8 mouse cellular contexts compared by ENCODE assay signal in genomic region chr2:158852579-158852978, GRCm38 (mm10). TPM values are rescaled to one million over a fixed set of nuclear protein-coding genes. Genes with fewer than 3 reads are reported as not detected.
A peak's percentile ranks its signal among the peaks of the same experiment; 100 is the strongest.
DNase-seq lines count a peak whose midpoint lies in the region; ATAC-seq lines count a peak whose summit lies in the region.

No protein-coding gene starts in this region.

- intact Hi-C loops in left cerebral cortex, postnatal 36 days (cut with DNase I): no loop called here

- H3K4me2 ChIP-seq in hindbrain, embryonic 13.5 days: no peak overlapping the region

- WGBS in hindbrain, embryonic 10.5 days: 38% methylated on average over 2 of the region's 2 CpGs
- 34% methylated on average over 2 of the region's 2 CpGs for WGBS in hindbrain, embryonic 13.5 days

- peak; percentile 53 for DNase-seq in hindbrain, embryonic 10.5 days (ENCODE audit: low spot score)
- peak; percentile 39 for DNase-seq in urinary bladder, postnatal 25 days (ENCODE audit: low spot score)
- no peak for DNase-seq in urinary bladder, postnatal 36 days (ENCODE audit: low spot score in 2 of 2)
- peak; percentile 8 for DNase-seq in c-Kit-positive CD71-positive TER-119-negative erythroid progenitor cells, embryonic 14.5 days (ENCODE audit: low read depth)
- DNase-seq in left cerebral cortex, postnatal 36 days (ENCODE audit: low spot score in 2 of 2): peak; percentile 35 to 40
- peak; percentile 21 for DNase-seq in skeletal muscle tissue, adult 2 months (ENCODE audit: low read depth, low spot score)
- DNase-seq in urinary bladder, adult 18-20 months (ENCODE audit: low spot score in 2 of 2): no peak

- H3K36me3 ChIP-seq in hindbrain, embryonic 10.5 days: peaks cover 77% of the 10 kb centered on the region
- H3K36me3 ChIP-seq in hindbrain, embryonic 13.5 days: peaks cover 49% of the 10 kb centered on the region

- no peak for ATAC-seq in hindbrain, embryonic 13.5 days (ENCODE audit: low FRiP score)

- H3K27ac ChIP-seq in hindbrain, embryonic 10.5 days: no peak overlapping the region
- no peak overlapping the region for H3K27ac ChIP-seq in hindbrain, embryonic 13.5 days

- no peaks in the 10 kb centered on the region for H3K9me3 ChIP-seq in hindbrain, embryonic 10.5 days
- H3K9me3 ChIP-seq in hindbrain, embryonic 13.5 days: no peaks in the 10 kb centered on the region

- no peak overlapping the region for H3K9ac ChIP-seq in hindbrain, embryonic 13.5 days

- no peaks in the 10 kb centered on the region for H3K4me1 ChIP-seq in hindbrain, embryonic 10.5 days (replicated peaks)
- no peaks in the 10 kb centered on the region for H3K4me1 ChIP-seq in hindbrain, embryonic 13.5 days (replicated peaks)

- no peaks in the 10 kb centered on the region for H3K27me3 ChIP-seq in hindbrain, embryonic 10.5 days (ENCODE audit: insufficient read depth, poor library complexity, severe bottlenecking)
- H3K27me3 ChIP-seq in hindbrain, embryonic 13.5 days: no peaks in the 10 kb centered on the region

- H3K4me3 ChIP-seq in hindbrain, embryonic 10.5 days: no peak overlapping the region
- no peak overlapping the region for H3K4me3 ChIP-seq in hindbrain, embryonic 13.5 days

RNA-seq across cellular contexts. Expression of gene Dhx35, which starts 58.0 kb away (rescaled TPM):
- polyA plus RNA-seq in hindbrain, embryonic 10.5 days (2016; fragmentation: Nextera tagmentation; extraction: Ambion mirVana): 16.4 and 17.9 TPM in 2 replicates
- polyA plus RNA-seq in hindbrain, embryonic 13.5 days (2015; fragmentation: Nextera tagmentation; extraction: Ambion mirVana): 13.3 and 15.4 TPM in 2 replicates
- 10 to 100 TPM; 15.7 to 17.4 TPM for total RNA-seq in left cerebral cortex, postnatal 36 days (2021)

Comparison
In these comparisons a context has a peak if more than half of its experiments do, and no peak if none do; other contexts are left out.
1. DNase-seq: peak in hindbrain, embryonic 10.5 days (single experiment), urinary bladder, postnatal 25 days (single experiment), c-Kit-positive CD71-positive TER-119-negative erythroid progenitor cells, embryonic 14.5 days (single experiment), left cerebral cortex, postnatal 36 days (2 of 2) and skeletal muscle tissue, adult 2 months (single experiment); none in urinary bladder, postnatal 36 days (0 of 2) and urinary bladder, adult 18-20 months (0 of 2).